Mouse (Mus musculus) c-Kit-positive CD71-positive TER-119-negative erythroid progenitor cells, embryonic 14.5 days (primary cell): ENCODE measurements at regions not wholly inside any gene's neighbourhood (a gene's known extent, or its start where the extent isn't known, plus 50 kb on each side); places are given as distances from the start of the nearest gene placed in this dataset.

Experiments used
- DNase-seq: peaks from one replicate; pipeline ENCODE4 v3.0.0-alpha.2; 2013; ENCODE audit warnings: low read depth

DNA sequence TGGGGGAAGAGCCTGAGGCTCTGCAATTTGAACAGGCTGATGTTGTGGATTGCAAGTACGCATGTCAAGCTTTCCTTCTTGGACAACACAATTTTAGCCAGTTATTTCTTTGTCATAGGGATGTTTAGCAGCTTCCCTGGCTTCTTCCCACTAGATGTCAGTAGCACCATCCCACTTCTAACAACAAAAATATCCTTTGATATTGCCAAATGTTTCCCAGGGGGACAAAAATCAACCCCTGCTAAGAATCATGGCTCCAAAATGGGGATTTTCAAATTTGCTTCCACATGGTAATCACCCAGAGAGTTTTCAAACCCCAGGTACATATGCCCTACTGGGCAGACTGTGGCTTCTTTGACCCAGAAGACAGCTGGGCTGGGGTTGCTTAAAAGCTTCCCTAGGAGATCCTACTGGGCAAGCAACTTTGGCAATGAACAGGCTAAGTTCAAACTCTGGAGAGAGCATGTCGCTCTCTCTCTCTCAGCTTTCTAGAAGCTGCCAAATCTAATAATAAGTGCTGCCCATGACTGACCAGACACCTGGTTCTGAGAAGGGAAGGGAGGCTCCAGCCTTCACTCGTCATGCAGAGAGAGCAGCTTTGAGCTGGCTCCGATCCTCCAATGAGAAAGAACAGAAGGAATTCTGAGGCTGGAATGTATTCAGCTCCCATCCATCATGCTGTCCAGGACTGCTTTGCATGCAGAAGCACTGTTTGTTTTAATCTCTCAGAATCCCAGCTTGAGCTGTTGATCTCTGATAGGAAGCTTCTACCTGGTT lies 157.2 kb upstream of the Ghitm start:
- no peak for DNase-seq

DNA sequence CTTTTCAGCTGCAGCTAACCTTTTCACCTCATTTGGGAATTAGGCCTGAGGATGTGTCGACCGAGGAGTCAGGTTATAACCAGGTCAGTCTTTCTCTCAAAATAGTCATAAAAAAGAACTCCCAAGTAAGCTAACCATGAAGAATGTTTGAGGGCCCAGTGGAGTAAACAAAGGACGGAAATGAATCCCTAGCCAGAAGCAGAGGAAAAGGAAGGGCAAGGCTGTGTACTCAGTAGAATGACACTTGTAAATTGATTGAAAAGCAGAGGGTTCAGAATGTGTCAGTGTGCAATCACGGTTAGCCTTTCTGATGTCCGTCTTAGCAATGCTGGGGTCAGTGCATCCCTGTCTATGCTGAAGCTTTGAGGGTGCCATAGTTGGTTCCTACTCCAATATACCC lies 149.3 kb upstream of the Ghitm start:
- no peak for DNase-seq

DNA sequence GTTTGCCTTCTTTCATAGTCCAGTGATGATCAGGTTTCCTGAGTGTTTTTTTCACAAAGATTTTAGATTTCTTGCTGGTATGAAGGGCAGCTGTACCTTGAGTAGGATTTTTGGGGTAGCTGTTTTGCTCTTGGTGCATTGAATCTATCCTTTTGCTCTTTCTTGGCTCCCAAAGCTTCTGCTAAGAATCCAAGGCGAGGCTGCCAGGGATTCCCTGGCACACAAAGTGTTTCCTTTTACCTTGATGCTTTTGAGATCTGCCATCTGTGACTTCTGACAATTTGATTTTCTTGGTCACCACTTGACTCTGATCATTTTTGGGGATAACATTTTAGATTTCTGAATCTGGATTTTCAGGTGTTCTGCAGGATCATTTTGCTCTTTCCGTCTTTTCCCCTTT lies 144.3 kb upstream of the Ghitm start:
- no peak for DNase-seq

DNA sequence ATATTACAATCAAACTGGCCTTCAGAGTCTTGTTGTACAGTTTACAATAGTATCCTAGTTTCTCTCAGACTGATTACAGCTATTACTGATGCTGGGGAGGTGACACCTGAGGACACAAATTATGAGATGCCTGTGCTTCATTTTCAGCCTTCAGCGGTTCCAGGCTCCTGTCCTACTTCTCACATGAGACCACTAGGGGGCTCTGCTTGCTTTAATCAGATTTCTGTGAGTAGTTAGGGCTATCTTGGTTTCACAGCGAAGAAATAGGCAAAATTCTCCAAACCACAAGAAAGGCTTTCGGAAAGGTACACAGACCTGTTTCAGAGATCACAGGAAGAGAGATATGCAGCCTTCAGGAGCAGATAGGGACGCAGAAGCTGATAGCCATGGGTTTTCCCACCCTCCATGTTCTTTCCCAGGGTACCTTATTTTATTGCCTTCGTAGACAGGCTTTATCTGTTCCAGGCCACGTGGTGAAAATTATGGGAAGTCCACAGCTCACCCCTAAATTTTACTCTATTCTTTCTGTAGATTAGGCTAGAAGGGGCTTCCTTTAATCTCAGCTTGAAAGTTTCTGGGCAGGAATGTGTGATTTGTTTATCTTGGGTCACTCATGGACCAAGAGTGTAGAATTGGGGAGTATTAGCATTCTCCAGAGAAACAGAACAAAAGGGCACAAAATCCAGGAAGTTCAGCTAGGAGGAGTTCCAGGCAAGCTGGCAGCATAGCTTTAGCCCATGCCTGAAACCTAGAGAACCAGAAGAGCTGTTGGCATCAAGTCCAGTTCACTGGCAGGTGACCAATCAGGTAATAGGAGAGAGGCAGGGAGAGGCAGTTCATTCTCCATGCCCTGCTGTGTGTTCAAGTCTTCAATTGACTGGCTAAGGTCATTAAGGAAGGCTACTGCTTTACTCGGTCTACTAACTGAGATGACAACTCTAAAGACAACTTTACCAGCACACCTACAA lies 141.9 kb upstream of the Ghitm start:
- peak; percentile 7 for DNase-seq

DNA sequence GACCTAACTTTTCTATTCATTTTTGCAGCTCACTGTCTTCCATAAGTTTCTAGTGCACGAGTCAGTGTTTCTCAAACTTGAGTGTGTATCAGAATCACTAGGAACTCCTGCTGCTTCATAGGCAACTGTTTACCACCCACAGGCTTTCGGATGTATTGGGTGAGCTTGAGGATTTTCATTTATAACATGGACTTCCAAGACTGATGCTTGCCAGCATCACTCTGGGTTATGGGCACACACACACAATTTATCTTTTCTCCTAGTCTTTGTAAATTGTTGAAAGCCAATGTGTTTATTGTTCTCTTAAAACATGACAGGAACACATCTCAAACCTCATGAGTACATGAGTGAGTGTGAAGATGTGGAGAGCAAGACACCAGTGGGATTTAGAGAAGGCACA lies 137.0 kb upstream of the Ghitm start:
- no peak for DNase-seq

DNA sequence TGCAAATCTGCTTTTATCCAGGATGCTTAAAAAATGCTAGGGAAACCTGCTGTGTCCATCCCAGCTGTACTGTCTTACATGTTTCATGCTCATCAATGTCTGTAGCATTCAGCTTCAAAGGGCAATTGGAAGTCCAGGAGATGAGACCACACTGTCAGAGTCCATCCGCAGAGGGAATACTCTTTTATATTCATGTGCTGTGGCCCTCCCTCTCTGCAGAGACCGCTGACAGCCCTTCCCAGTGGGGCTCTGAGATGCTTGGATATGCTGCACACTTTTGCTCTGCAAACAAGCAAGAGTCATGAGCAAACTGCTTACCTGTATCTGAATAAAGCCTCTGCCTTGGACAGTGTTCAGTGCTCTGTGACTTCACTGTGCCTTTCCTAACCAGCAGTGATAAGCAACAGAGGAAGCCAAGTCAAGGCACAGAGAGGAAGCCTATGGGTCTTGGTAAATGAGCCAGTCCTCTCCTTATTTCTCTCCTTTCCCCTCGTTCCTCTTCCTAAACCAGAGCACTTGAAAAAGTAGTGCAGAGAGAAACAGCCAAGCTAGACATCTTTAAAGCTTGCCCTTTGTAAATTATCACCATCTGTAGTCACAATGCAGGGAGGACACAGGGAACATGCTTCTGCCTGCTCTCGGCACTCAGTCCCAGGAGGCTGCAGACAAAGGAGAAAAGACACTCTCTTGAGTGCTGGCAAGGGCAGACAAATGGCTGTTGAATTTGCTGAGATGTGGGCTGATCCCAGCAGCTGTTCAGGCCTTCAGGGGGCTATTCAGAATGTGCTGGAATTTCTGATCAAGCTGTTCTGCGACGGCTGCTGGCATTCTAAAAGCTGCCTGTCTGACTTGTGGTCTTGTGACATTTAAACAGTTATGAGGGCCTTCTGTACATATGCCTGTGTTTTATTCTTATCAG lies 136.2 kb upstream of the Ghitm start:
- no peak for DNase-seq

DNA sequence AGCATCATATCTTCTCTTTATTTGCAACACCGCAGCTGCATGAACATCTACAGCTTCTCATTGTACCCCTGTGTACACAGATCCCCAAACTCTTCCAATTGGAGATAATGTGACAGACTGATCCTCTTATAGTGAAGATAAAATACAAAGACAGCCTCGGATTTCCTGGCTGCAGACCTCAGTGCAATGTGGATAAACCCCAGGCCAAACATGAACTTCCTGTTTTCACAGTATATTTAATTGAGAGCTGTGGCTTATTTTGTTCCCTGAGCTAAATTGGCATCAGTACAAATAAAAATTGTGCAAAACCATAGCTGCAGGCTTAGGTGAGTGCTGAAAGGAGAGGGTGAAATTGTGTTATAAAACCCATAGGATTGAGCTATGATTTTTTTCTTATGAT lies 134.8 kb upstream of the Ghitm start:
- DNase-seq = no peak

DNA sequence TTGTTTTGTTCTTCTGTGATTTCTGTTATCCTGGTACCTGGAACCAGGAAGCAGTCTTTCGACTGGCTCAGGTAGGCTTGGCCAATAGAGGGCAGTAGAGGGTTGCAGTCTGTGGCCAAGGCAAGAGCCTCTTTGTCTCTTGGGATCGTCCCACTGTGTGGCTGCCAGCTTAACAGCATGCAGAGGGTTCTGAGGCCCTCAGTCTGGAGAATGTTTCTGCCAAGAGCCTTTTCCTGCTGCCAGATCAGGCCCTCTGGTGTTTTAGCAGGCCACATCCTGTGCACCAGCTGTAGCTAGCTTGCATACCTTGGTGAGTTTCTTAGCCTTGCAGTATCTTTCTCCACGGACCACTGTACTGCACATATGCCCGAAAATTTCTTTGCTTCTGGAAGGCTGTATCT lies 103.6 kb upstream of the Ghitm start:
- DNase-seq = peak; percentile 5

DNA sequence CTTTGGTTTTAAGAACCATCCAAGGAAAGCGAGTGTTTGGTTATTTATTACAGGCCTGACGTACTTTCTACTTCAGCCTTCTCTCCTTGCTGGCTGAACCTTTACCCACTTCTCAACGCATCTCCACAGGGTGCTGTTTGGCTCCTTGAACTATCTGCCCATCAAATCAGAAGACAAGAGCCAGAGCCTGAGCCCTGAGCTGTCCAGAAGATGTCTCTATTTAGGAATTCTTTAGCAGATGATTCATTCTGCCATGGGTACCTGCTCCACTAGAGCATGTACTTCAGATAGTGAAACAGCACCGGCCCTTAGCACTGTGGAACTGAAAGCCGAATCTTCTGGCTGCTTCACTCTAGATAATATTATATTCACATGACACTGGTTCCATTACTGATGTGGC lies 102.1 kb upstream of the Ghitm start:
- no peak for DNase-seq

DNA sequence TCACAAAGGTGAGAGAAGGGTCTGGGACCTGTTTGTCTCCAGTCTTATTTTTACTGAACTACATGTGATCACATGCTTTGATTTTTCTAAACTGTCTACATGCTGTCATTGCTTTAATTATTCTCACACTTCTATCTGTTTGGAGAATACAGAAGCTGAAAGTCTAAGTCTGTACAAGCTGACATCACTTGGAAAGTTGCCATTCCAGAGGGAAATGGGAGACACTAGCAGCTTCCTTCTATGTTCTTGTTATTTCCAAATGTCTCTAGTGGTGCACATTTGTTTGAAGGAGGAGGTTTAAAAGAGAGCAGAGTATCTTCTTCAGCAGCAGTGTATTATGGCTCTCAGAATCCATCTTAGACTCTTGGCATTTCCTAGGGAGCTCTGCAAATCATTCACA lies 73.2 kb upstream of the Ghitm start:
- no peak for DNase-seq

DNA sequence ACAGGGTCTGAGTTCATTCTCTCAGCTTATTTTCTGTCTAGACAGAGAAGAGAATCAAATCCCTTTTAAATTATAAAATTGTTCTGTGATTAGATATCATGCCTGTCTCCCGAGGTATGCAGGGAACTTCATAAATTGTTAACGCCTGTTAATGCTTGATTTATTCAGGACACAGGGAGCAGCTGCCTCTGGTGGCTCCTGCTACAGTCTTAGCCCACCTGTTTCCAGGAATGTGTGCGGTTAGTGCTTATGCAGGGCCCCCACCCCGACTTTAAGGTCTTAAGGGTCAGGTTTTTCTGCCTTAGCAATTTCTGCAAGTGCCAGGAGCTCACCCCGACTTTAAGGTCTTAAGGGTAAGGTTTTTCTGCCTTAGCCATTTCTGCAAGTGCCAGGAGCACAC lies 54.7 kb upstream of the Ghitm start:
- no peak for DNase-seq
